Mouse (Mus musculus): Measurements from ENCODE around the gene 2310022B05Rik.

DNA sequence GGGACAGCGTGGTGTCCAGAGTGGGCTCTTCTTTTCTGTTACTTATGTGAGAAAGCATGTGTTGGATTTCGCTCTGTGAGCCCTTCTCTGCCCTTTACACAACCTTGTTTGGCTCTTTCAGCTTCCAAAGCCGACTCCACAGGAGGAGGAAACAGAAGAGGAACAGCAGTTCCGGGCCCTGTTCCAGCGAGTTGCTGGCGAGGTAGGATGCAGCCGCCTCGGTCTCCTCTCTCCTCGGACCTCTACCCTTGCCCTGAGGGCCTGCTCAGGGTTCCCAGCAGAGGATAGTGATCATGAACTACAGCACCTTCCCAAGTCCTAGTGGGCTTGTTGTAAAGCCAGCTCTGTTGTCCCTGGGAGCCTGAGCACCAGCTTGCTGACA is 54.2 kb downstream of the 2310022B05Rik start:
- no peak for TF ChIP-seq POLR2A (IDR thresholded peaks at IDR 0.05; ENCODE audit: borderline replicate concordance, extremely low read depth, insufficient read depth, insufficient read length, poor library complexity, severe bottlenecking)
- TF ChIP-seq CTCF (IDR thresholded peaks at IDR 0.05; ENCODE audit: borderline replicate concordance, extremely low read depth, insufficient read depth, insufficient read length) = no peak

Measured in brain, embryonic 14.5 days (tissue).